Mouse (Mus musculus): ENCODE measurements around the gene Gm6525. TPM values are rescaled to one million over a fixed set of nuclear protein-coding genes. Genes with fewer than 3 reads are reported as not detected.
A peak's percentile ranks its signal among the peaks of the same experiment; 100 is the strongest.

The Gm6525 gene
- polyA plus RNA-seq, 1 experiment from 2014 or later: 0.76 TPM

- WGBS: 3% methylated on average over 9 of the region's 9 CpGs
- Histone ChIP-seq H3K36me3 (ENCODE audit: control insufficient read depth, insufficient read depth, low read length) (no peaks in the 10 kb centered on the region), H3K4me3 (ENCODE audit: low read depth, low read length) (peak overlapping the region; percentile 50), H3K9me3 (ENCODE audit: control insufficient read depth, low read length) (no peaks in the 10 kb centered on the region), H3K27me3 (ENCODE audit: control insufficient read depth, insufficient read depth, low read length) (no peaks in the 10 kb centered on the region), H3K27ac (ENCODE audit: low read depth, low read length) (peak overlapping the region; percentile 88; the same call in 1 of the 2 replicates), H3K4me1 (ENCODE audit: control insufficient read depth, insufficient read depth, low read length) (peaks cover 20% of the 10 kb centered on the region), H3K4me2 (ENCODE audit: low read depth) (peak overlapping the region; percentile 70), H3K9ac (ENCODE audit: low read length) (no peak overlapping the region; the same call in 1 of the 2 replicates)
- DNase-seq (ENCODE audit: low spot score): peak; percentile 72
- peak; percentile 72; the same call in 1 of the 2 replicates for ATAC-seq (ENCODE audit: insufficient read depth, low FRiP score, low TSS enrichment)
These were observed 45.9 kb downstream of the Gm6525 start for GRCm38 (mm10) chr3:84219720-84220273.

DNA sequence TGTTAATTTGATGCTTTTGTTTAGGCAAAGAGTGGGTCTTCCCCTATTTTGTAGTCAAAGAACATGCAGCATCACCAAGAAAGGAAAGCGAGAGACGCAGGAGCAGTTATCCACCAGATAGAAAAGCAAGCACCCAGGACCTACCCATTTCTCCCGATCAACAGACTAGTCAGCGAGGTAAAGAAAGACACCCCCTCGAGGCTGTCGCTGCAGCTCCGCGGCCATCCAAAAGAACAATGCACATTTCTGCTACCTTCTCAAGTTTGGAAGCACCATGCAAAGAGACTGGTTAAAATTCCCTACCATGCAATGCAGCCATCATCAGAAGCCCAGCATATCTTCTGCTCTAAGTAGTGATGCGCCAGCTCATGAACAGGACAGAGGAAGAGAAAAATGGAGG, 46.4 kb downstream of the Gm6525 start:
- ATAC-seq (ENCODE audit: insufficient read depth, low FRiP score, low TSS enrichment) (peak; percentile 17), DNase-seq (ENCODE audit: low spot score) (peak; percentile 51)
- H3K4me2 ChIP-seq (ENCODE audit: low read depth): peak overlapping the region; percentile 70
- peaks cover 20% of the 10 kb centered on the region for H3K4me1 ChIP-seq (ENCODE audit: control insufficient read depth, insufficient read depth, low read length)
- no peaks in the 10 kb centered on the region for H3K36me3 ChIP-seq (ENCODE audit: control insufficient read depth, insufficient read depth, low read length)
- 0% methylated on average over 9 of the region's 9 CpGs for WGBS
- no peaks in the 10 kb centered on the region for H3K27me3 ChIP-seq (ENCODE audit: control insufficient read depth, insufficient read depth, low read length)
- no peaks in the 10 kb centered on the region for H3K9me3 ChIP-seq (ENCODE audit: control insufficient read depth, low read length)
- H3K9ac ChIP-seq (ENCODE audit: low read length): peak overlapping the region; percentile 65
- H3K4me3 ChIP-seq (ENCODE audit: low read depth, low read length): peak overlapping the region; percentile 50
- H3K27ac ChIP-seq (ENCODE audit: low read depth, low read length): peak overlapping the region; percentile 88

DNA sequence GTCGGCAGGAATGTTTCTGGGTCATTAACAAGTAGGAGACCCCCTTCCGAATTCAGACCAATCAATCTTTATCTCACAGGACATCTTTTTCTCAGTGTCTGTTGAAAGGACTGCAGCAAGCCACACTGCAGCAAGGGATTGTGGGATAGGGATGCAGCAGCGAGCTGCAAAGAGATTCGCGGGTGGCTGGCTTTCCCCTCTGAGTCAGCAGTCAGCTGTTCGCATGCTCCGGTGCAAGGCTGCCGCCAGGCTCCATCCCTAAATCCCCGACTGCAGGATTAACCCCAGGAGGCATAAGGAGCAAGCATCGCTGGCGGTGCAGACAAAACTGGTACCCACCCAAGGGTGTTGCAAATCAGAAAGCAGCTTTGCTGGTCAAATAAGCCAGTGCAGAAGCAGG, 46.8 kb downstream of the Gm6525 start:
- H3K27ac ChIP-seq (ENCODE audit: low read depth, low read length): peak overlapping the region; percentile 88
- peak overlapping the region; percentile 65 for H3K9ac ChIP-seq (ENCODE audit: low read length)
- H3K4me1 ChIP-seq (ENCODE audit: control insufficient read depth, insufficient read depth, low read length): peaks cover 20% of the 10 kb centered on the region
- peak overlapping the region; percentile 70 for H3K4me2 ChIP-seq (ENCODE audit: low read depth)
- ATAC-seq (ENCODE audit: insufficient read depth, low FRiP score, low TSS enrichment): peak; percentile 76
- 2% methylated on average over 11 of the region's 11 CpGs for WGBS
- H3K27me3 ChIP-seq (ENCODE audit: control insufficient read depth, insufficient read depth, low read length): no peaks in the 10 kb centered on the region
- H3K9me3 ChIP-seq (ENCODE audit: control insufficient read depth, low read length): no peaks in the 10 kb centered on the region
- H3K4me3 ChIP-seq (ENCODE audit: low read depth, low read length): peak overlapping the region; percentile 50
- H3K36me3 ChIP-seq (ENCODE audit: control insufficient read depth, insufficient read depth, low read length): no peaks in the 10 kb centered on the region
- peak; percentile 78 for DNase-seq (ENCODE audit: low spot score)

Other genes starting within 250 kb of the Gm6525 start
- gene Tmem131l, start 133.9 kb upstream of the Gm6525 start, polyA plus RNA-seq (2014; fragmentation: Nextera tagmentation; extraction: Ambion mirVana): 86.9 and 87.7 TPM in 2 replicates
- gene Mnd1, start 18.3 kb upstream of the Gm6525 start, polyA plus RNA-seq (2014; fragmentation: Nextera tagmentation; extraction: Ambion mirVana): 8.2 and 9.1 TPM in 2 replicates
- gene Trim2, start 132.8 kb downstream of the Gm6525 start, polyA plus RNA-seq (2014; fragmentation: Nextera tagmentation; extraction: Ambion mirVana): 107 and 115 TPM in 2 replicates